Mouse (Mus musculus) frontal cortex, adult 2 months (tissue): ENCODE measurements at regions not wholly inside any gene's neighbourhood (a gene's known extent, or its start where the extent isn't known, plus 50 kb on each side); places are given as distances from the start of the nearest gene placed in this dataset.

Experiments
- DNase-seq, 2 experiments: peaks; one replicate each; pipeline ENCODE4 v3.0.0; 2022; ENCODE audit warnings: low spot score in 1 of 2; ENCODE audit errors: extremely low spot score in 1 of 2

GRCm38 (mm10) chr6:93623541-93623940 lies 660.2 kb downstream of the Magi1 start:
- no peak for DNase-seq

- DNase-seq = peak in 1 of 2 experiments; percentile 18
Measured at GRCm38 (mm10) chr6:93616926-93617325, 666.8 kb downstream of the Magi1 start.

DNA sequence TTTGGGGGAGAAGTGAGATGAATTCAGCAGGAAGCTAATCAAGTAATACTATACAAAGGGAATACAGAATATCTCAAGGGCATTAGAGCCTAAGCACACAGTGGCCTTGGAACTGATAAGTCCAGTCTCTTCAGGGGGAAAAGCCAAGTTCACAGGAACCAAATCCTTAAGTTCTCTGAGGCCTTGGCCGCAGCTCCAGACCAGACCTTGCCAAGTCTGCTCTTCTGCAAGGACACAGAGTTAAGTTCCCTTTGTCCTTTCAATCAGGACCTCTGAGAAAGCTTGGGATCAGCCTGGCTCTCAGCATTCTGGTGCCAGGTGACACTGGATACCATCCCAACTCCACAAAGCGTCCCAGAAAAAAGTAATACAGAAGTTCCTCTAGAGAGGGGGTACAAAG lies 657.1 kb upstream of the Adamts9 start:
- no peak for DNase-seq

DNA sequence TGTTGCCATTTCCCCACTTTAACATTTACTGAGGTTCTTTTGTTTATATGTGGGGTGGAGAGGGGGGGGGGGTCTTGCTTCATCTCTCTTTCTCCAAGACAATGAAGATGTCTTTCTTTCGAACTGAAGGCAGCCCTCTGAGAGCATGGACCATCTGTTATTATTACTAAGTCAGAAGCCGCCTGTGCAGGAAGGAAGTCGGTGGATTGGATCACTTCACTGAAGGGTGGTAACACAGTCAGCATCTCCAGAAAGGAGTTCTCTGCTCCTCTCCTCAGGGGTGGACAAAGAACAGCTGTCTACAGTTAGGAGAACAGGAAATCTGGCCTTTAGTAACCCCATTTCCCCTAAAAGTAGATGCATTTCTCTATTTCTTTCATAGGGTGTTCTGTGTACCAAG lies 656.1 kb upstream of the Adamts9 start:
- DNase-seq = no peak

DNA sequence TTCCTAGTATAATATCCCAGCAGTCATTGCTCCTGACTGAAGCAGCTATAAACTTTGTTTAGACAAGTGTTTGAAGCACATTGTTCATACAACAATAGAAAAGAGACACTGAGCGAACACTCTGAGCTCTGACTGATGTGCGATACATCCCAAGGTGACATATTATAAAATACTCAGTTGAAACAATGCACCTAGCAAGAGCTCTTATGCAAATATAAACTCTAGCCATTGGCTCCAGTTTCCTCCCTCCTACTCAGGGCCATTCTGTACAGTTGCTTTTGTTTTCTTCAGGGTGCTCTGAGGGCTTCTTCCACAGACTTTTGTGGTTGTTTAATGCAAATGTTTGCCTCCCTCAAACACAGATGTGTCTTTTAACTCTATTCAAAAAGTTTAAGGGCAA lies 646.6 kb upstream of the Adamts9 start:
- DNase-seq = no peak

DNA sequence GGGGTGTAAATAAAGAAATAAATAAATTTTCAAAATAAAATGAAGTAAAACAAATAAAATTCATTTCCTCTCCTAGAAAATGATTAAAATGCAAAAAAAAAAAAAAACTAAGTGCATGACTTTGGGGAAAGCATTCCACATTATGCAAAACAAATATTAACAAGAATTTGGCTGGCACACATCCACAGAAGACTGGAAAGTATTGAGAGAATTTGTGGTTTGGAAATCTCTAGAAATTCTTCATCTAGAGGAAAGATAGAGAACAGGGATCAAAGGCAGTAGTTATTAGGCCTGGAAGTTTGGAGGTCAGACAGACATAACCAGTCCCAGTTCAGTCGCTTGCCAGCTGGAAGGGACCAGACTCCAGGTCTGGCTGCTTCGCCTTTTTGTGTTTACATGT lies 643.6 kb upstream of the Adamts9 start:
- DNase-seq = no peak

- DNase-seq = no peak
Measured at GRCm38 (mm10) chr6:93581141-93581540, 637.8 kb upstream of the Adamts9 start.

GRCm38 (mm10) chr6:93580716-93581115 lies 637.4 kb upstream of the Adamts9 start:
- no peak for DNase-seq

DNA sequence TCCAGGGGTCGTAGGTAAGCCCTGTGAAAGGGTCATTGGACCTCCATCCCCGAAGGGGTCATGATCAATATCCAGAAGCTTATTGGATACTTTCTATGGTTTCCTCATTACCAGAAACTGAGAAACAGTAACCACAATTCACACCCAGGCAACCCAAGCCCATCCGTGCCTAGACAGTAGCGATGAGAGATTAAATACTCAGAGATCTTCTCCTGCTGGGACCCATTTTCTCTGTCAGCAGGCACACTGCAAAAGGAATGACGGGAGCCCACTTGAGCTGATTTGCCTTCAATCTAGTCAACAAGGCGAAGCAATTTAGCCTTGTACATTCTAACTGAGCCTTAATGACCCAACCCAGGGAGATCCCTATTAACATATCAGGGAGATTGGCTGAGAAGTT lies 632.0 kb upstream of the Adamts9 start:
- DNase-seq = no peak

DNA sequence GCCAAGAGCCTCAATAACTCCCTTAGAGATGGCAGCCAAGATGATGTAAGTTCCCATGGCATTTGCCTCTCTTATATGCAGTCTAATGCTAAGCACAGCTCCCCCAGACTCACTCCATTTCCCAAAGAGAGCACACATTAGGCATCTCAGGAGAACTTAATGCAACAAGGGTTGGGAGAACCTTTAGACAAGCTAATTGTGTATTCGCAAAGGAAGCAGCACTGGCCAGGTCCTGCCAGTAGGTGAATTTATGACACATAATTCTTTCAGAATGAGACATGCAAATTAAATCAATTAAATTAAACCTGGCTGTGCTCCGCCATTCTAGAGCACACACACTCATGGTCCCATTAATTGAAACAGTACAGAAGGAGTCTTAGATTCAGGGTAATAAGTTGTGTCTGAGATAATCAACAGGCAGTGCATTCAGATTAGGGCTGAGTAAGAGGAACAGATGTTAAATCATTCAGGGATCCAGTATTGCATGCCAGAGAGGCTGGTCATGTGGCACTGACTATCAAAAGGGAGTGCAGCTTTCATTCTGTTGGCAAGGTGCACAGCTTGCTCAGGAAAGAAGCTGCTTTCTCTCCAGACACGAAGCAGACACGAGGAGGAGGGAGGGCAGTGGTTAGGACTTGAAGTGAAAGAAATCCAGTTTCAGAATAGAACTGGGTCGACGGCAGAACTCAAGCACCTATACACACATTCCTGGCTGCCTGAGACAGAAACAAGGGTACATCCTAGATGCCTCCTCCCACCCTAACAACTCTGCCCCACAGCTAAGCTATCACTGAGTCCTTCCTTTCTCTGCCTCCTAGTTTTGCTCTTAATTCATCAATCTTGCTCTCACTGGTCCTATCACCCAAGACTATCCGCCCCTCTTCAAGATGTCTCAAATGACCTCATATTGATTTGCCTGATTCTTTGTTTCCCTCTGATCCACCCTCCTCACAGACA lies 630.7 kb upstream of the Adamts9 start:
- DNase-seq = peak; percentile 70 to 72

GRCm38 (mm10) chr6:93569866-93570265 lies 626.6 kb upstream of the Adamts9 start:
- no peak for DNase-seq

DNA sequence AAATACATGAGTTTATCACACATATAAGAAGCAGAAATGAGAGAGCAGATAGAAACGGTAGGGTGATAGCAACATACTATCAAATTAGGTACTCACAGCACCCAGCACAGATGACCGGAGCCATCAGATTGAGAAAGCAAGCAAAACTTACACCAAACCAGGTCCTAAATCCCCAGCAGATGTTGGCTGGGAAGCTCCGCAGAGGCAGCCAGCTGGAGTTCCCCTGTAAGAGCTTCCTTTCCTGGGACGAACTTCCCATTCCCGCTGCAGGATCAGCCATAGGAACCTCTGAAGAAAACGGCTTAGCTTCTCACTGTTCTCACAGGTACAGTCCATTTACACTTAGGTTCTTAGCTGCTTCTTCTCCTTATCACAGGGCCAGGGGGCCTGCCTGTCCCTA lies 625.9 kb upstream of the Adamts9 start:
- DNase-seq = no peak

- no peak for DNase-seq
Measured at GRCm38 (mm10) chr6:93566661-93567060, 623.4 kb upstream of the Adamts9 start.

DNA sequence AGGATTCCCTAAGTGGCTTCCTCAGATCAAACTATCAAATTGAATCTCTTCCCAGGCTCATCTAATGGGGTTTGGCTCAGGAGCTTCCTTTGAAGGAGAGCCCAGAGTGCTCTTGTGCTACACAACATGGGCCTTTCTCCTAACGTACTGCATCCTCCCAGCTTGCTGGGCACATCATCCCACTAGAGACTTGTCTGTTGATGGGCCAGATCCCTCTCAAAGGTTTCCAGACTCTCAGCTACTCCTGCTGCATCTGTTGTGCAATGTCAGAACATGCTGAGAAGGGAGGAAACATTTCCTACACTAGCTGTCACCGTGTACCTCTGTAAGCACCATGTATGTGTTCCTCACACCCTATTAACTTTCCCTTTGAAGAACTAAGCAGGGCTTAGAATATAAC lies 605.0 kb upstream of the Adamts9 start:
- no peak for DNase-seq

DNA sequence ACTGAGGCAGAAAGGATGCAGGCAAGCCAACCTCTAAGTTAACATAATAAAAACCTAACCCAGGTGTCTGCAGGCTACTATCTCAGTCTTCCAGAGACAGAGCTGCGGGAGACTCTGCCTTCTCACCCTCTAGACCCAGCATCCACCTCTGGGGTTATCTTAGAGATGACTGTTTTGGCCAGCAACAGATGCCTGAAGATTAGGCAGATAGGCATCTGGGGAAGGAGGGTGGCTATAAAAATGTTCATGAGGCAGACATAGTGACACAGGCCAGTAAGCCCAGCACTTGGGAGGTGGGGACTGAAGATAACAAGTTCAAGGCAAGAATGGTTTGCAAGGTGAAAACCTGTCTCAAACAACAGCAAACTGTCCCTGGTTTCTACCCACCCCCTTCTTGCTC lies 601.0 kb upstream of the Adamts9 start:
- DNase-seq = no peak

DNA sequence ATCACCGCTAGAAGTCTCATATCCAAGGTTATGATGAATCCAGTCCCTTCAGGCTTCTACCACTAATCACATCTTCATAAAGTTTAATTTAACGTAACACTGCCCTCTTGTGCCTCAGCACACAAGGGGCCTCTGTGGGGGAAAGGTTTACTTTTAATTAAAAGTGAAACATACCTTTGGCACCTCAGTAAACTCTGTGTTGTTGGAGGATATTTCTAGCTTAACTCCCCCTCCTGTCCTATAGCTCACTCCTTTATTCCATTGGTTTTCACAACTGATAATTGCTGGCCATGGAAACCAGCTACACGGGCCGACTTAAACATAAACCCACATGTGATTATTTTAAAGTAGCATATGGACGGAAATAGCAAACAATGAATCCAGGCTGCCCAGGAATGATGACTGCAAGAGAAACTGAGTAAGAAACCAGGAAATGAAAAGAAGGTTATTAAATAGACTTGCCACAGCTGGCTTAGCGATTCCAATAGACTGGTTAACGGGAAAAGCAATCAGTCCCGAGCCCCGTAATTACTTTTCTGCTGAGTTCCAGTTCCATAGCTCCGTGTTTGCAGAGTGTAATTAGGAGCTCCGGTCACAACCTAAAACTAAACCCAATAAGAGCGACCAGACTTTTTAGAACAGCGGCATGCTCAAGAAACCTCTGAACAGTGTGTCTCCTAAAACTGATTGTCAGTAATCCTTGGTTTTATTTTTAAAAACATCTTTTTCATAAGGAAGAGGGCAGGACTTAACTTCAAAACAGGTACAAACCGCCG lies 600.2 kb upstream of the Adamts9 start:
- peak in 1 of 2 experiments; percentile 30 for DNase-seq

DNA sequence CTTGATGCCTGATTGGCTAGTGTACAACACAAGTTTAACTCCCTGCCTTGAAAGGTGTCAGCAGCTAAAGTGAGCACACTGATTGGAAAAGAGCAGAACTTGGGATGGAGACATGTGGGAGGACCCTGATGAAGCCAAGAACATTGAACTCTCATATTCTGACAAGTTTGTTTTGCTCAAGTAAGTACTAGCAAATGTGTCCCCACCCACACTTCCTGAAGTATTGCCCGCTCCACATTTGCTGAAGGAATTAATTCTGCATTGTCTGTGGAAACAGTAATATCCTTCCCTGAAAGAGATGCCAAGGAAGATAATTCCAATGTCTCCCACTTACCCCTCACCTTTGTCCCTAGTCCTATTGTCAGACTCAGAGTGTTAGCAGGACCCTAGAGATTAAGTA lies 596.3 kb upstream of the Adamts9 start:
- no peak for DNase-seq

- no peak for DNase-seq
Measured at GRCm38 (mm10) chr6:93539171-93539570, 595.9 kb upstream of the Adamts9 start.

- DNase-seq = no peak
Measured at GRCm38 (mm10) chr6:93537971-93538370, 594.7 kb upstream of the Adamts9 start.

DNA sequence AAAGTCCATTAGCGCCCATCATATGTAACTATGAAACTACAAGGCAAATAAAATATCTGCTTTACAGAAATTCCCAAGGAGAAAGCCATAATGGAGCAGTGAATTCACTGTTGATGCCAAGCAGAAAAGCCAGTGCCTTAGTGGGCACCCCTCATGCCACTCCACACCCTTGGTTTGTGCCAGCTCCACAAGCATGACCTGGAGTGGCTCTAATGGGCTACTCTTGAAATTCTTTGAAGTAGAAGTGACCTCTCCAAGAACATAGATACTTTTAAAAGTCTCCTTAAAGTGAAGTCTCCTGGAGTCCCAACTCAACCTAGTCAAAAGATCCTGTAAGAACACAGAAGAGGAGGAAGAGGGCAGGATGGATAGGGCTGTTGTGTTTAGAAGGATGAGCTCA lies 593.8 kb upstream of the Adamts9 start:
- no peak for DNase-seq

DNA sequence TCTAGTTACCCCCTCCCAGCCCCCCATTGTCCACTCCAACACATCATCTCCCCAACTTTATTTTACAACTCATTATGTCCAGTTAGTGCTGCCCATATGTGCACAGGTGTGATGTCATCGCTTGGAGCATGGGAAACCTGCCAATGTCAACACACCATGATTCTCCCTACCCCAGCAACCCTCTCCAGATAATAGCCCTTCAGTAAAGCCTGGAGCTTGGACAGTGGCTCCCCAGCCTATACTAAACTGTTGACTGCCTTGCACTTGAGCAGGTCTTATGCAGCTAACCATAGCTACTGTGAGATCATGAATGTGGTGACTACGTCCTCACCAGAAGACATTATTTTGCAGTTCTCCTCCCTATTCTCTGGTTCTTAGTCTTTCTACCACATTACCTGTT lies 570.5 kb upstream of the Adamts9 start:
- DNase-seq = no peak

- no peak for DNase-seq
Measured at GRCm38 (mm10) chr6:93509857-93510256, 566.6 kb upstream of the Adamts9 start.
